Mouse (Mus musculus) 416B (cell line): ENCODE data around the gene Hamp2.
"Not testable (repeated sequence)": the region's sequence is repeated elsewhere in the genome, so short reads cannot be mapped to it uniquely, and the experiment has no call there.

Source experiments
- DNase-seq: peaks from one replicate; pipeline ENCODE4 v3.0.0; 2011; ENCODE audit warnings: low read depth

The Hamp2 gene

DNA sequence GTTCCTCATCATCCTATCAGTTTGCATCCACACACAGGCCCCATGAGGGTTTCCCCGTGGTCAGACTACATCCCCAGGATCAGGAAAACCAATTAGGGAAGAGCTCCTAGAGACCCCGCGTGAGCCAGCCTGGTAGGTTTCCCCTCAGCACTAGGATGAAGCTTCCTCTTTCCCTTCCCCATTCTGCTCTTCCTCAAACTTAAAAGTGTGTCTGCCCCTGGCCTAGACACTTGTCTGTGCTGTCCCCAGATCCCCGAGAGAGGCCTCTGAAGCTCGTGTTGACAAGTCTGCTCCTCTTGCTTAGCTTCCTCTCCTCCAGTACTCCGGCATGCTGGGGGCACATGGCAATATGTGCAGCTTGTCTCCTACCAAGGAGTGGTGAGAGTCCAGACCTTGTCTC, 29.0 kb upstream of the Hamp2 start:
- no peak for DNase-seq

GRCm38 (mm10) chr7:30952441-30953265, 28.2 kb upstream of the Hamp2 start:
- DNase-seq: no peak

DNA sequence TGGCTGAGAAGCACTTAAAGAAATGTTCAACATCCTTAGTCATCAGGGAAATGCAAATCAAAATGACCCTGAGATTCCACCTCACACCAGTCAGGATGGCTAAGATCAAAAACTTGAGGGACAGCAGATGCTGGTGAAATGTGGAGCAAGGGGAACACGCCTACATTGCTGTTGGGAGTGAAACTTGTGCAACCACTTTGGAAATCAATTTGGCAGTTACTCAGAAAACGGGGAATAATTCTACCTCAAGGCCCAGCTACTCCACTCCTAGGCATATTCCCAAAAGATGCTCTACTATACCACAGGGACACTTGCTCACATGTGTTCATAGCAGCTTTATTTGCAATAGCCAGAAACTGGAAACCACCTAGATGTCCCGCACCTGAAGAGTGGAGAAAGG, 25.4 kb upstream of the Hamp2 start:
- not testable (repeated sequence) for DNase-seq

GRCm38 (mm10) chr7:30945876-30946275, 21.4 kb upstream of the Hamp2 start:
- no peak for DNase-seq

- DNase-seq: not testable (repeated sequence)
Measured at GRCm38 (mm10) chr7:30945466-30945865, 21.0 kb upstream of the Hamp2 start.

- not testable (repeated sequence) for DNase-seq
Measured at GRCm38 (mm10) chr7:30944706-30945105, 20.2 kb upstream of the Hamp2 start.

GRCm38 (mm10) chr7:30943909-30944635, 19.6 kb upstream of the Hamp2 start, which contains the start of gene Hamp:
TSS of gene Hamp (minus strand) at chr7:30944032.
- no peak for DNase-seq

GRCm38 (mm10) chr7:30942365-30942764, 17.9 kb upstream of the Hamp2 start:
- peak; percentile 35 for DNase-seq

DNA sequence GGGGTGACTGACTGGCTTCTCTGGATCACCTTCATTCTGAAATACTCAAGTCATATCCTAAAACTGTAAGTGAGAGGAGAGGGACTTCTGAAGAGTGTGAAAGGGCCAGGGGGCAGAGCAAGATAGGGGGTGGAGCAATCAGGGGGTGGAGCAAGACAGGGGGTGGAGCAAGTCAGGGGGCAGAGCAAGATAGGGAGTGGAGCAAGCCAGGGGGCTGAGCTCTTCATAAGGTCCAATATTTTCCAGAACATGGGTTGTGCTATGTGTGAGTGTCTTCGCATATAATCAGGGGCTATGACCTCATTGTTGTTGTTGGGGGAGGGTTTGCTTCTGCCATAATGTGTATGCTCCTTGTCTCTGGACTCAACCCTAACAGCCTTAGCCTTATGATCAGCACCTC, 15.6 kb upstream of the Hamp2 start:
- DNase-seq: not testable (repeated sequence)

- not testable (repeated sequence) for DNase-seq
Measured at GRCm38 (mm10) chr7:30935422-30936099, 11.1 kb upstream of the Hamp2 start.

GRCm38 (mm10) chr7:30924071-30924470, 410 bp downstream of the Hamp2 start:
- DNase-seq: no peak

GRCm38 (mm10) chr7:30922490-30922889, 2.0 kb downstream of the Hamp2 start:
- not testable (repeated sequence) for DNase-seq

DNA sequence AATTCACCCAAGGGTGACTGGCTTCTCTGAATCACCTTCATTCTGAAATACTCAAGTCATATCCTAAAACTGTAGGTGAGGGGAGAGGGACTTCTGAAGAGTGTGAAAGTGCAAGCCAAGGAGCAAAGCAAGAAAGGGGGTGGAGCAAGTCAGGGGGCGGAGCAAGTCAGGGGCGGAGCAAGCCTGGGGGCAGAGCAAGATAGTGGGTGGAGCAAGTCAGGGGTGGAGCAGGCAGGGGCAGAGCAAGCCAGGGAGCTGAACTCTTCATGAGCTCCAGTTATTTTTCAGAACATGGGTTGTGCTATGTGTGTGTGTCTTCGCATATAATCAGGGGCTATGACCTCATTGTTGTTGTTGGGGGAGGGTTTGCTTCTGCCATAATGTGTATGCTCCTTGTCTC, 4.3 kb downstream of the Hamp2 start:
- peak; percentile 50 for DNase-seq

- peak; percentile 59 for DNase-seq
Measured at GRCm38 (mm10) chr7:30917219-30917618, 7.3 kb downstream of the Hamp2 start.

GRCm38 (mm10) chr7:30916713-30917112, 7.8 kb downstream of the Hamp2 start:
- no peak for DNase-seq

GRCm38 (mm10) chr7:30914732-30915131, 9.7 kb downstream of the Hamp2 start, which contains the start of gene Mag:
TSS of gene Mag (minus strand) at chr7:30914873.
- no peak for DNase-seq

DNA sequence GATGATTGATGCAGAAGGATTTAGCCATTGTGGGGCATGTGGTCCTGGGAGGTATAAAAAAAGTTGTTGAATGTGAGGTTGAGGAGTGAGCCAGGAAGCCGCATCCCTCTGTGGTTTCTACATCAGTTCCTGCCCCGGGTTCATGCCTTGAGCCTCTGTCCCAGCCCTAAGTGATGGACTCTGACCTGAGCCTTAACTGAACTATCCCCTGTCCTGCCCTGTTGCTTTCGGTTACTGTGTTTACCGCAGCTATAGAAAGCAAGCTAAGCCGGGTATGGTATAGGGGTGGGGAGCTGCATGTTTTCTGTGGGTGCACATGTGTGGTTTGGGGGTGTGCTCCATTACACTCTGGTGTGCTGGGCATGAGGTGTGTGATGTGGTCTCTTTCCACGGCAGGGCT, 14.7 kb downstream of the Hamp2 start:
- DNase-seq: peak; percentile 69

DNA sequence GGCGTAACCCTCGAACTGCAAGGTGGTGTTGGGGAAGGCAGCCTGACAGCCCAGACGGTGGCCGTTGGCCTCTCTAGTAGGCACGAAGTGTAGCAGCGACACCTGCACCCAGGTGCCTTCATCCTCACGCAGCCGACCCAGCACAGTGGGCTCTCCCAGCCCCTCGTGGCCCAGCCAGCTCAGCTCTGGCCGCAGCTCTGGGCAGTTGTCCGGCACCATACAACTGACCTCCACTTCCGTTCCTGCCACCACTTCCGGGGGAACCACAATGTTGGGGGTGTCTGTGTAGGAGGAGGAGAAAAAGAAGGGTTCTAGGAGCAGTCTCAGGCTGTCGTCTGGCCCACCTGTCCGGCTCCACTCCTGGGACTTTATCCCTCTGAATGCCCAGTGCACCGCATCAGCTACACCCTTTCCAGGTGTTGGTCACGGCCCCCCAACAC, 15.5 kb downstream of the Hamp2 start:
- DNase-seq: peak; percentile 51

- peak; percentile 67 for DNase-seq
Measured at GRCm38 (mm10) chr7:30908277-30908991, 16.0 kb downstream of the Hamp2 start.

DNA sequence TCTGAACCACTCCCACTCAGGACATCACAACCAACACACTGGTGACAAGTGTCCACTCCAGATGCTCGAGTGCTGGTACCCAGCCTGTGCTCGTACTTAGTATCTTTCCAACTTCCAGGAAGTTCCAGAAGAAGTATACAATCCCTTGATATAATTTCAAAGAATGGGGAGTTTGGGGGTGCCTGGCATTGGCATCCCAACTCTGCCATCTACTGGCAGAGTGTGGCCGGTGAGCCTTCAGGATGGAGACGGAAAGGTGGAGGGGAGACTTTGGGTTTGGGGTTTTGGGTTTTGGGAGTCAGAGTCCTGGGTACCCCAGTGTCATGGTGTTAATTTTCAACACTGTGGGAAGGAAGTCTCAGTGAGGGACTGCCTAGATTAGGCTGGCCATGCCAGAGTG, 20.4 kb downstream of the Hamp2 start:
- peak; percentile 41 for DNase-seq

DNA sequence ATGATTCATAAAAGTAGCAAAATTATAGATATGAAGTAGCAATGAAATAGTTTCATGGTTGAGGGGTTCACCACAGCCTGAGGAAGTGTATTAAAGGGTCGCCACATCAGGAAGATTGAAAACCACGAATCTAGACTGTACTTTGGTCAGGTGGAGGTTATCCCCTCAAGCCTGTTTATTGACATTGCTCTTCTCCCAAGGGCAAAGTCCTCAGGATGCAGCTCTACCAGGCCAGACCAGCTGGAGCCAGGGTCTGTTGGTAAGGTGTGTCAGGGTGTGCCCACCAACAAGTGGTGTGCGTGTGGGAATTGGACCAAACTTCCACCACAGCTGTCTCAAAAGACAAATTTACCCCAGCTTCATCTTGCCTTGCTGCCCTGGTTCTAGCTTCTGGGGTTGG, 29.3 kb downstream of the Hamp2 start:
- no peak for DNase-seq

DNA sequence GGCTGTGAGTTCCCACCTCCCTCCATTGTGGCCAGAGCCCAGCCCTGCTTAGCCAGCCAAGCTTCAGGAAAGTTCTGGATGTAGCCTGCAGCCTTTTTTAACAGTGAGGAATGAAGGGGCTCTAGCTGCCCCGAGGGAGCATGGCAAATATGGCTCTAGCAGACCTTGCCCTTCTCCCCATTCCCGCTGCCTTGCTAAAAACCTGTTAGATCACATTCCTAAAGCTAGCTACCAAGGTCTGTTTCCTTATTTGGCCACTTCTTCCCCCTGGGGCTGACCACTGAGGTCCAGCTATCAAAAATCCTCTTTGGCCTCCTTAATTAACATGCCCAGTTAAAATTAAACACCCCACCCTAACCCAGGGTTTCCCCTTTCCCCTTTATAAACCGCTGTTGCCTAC, 32.0 kb downstream of the Hamp2 start:
- no peak for DNase-seq
